Mouse (Mus musculus) sigmoid colon, adult 10 weeks (tissue): ENCODE results near the gene Hist2h2ac. TPM values are rescaled to one million over a fixed set of nuclear protein-coding genes. Genes with fewer than 3 reads are reported as not detected.

Experiments used
- polyA plus RNA-seq: library from polyadenylated mRNA; stranded (reverse); fragments of 350-450 nt; fragmentation: Illumina TruSeq; extraction: RNeasy Lipid Tissue Mini Kit (QIAGEN cat#74804); gene quantifications from one replicate; pipeline ENCODE4 v1.2.3, GENCODE M21; 2014; ENCODE audit warnings: low read depth, low replicate concordance

Hist2h2ac gene
- polyA plus RNA-seq, 1 experiment from 2014 or later, result not detected

Other genes with a start within 250 kb of the Hist2h2ac start
- gene Plekho1, start 224.9 kb downstream of the Hist2h2ac start, polyA plus RNA-seq, result 7.5 TPM
- 59.9 TPM for gene Vps45, start 162.4 kb downstream of the Hist2h2ac start, polyA plus RNA-seq
- gene Otud7b, start 116.4 kb downstream of the Hist2h2ac start, polyA plus RNA-seq, result 23.3 TPM
- gene Mtmr11, start 58.9 kb downstream of the Hist2h2ac start, polyA plus RNA-seq, result 27.1 TPM
- 12.5 TPM for gene Sf3b4, start 48.5 kb downstream of the Hist2h2ac start, polyA plus RNA-seq
- 0.85 TPM for gene Sv2a, start 39.7 kb downstream of the Hist2h2ac start, polyA plus RNA-seq
- 1.4 TPM for gene Bola1, start 1.2 kb downstream of the Hist2h2ac start, polyA plus RNA-seq
- not detected for gene Hist2h2ab, start 1.0 kb downstream of the Hist2h2ac start, polyA plus RNA-seq
- 20.6 TPM for gene Hist2h2be, start 239 bp upstream of the Hist2h2ac start, polyA plus RNA-seq
- gene Hist2h3c2, start 18.2 kb upstream of the Hist2h2ac start, polyA plus RNA-seq, result 3.4 TPM
- gene Hist2h2aa2, start 19.4 kb upstream of the Hist2h2ac start, polyA plus RNA-seq, result not detected
- not detected for gene Hist2h2aa1, start 24.6 kb upstream of the Hist2h2ac start, polyA plus RNA-seq
- 65.9 TPM for gene Hist2h3c1, start 25.8 kb upstream of the Hist2h2ac start, polyA plus RNA-seq
- gene Hist2h4, start 42.4 kb upstream of the Hist2h2ac start, polyA plus RNA-seq, result 1.8 TPM
- not detected for gene Hist2h3b, start 47.8 kb upstream of the Hist2h2ac start, polyA plus RNA-seq
- not detected for gene Hist2h2bb, start 48.9 kb upstream of the Hist2h2ac start, polyA plus RNA-seq
- 1.2 TPM for gene Fcgr1, start 73.1 kb upstream of the Hist2h2ac start, polyA plus RNA-seq
- gene BC107364, start 231.4 kb upstream of the Hist2h2ac start, polyA plus RNA-seq, result not detected